Mouse (Mus musculus): Measurements from ENCODE around the gene Foxe1.

- TF ChIP-seq EP300 (IDR thresholded peaks at IDR 0.05; ENCODE audit: low read depth) (no peak), CTCF (IDR thresholded peaks at IDR 0.05; ENCODE audit: low read depth) (no peak)
Measured at GRCm38 (mm10) chr4:46361258-46361657, 17.8 kb downstream of the Foxe1 start.

Measured in liver, embryonic 14.5 days (tissue).